Mouse (Mus musculus): ENCODE results near the gene Tbx19.

Tbx19 gene

GRCm38 (mm10) chr1:165119011-165119726 is 41.4 kb downstream of the Tbx19 start:
- in situ Hi-C loops (cut with MboI, MseI): loop anchor here (25.0 kb wide), 1 partner anchor 757 kb away; no protein-coding TSS in a partner anchor

DNA sequence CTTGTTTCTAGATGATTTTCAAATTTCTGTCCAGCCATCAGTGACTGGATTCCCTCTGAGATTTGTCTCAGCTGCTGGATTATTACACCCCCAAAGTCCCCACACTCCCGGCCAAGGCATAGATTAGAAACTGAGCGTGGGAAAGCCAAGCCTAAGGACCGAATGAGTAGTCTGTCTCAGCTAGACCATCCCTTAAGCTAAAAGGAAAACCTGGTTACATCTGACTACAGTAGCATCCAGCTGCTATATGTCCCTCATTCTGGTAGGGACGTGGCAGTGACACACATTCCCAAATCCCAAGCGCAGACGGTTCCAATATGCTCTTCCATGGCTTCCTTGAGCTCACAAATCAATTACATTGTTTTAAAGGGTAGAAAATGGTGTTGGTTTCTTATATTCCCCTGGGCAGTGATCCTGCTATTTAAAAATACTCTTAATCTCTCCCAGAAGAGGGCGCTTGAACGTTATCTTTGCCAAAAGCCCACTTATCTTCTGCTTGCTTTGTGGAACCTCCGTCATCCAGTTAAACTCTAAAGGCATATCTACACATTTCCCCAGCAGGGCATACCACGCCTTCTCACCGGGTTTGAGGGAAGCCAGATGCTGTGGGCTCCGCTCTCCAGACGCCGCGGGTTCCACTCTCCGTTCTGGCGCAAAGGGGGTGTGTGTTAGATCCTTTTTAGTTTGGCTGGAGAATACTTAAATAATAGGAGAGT is 46.0 kb downstream of the Tbx19 start:
- in situ Hi-C loops (cut with MboI, MseI): loop anchor here (25.0 kb wide), 1 partner anchor 752 kb away; no protein-coding TSS in a partner anchor

GRCm38 (mm10) chr1:165113700-165114099 is 46.9 kb downstream of the Tbx19 start:
- in situ Hi-C loops (cut with MboI, MseI): loop anchor here (25.0 kb wide), 1 partner anchor 751 kb away; no protein-coding TSS in a partner anchor

GRCm38 (mm10) chr1:165110659-165111058 is 49.9 kb downstream of the Tbx19 start:
- in situ Hi-C loops (cut with MboI, MseI): loop anchor here (25.0 kb wide), 1 partner anchor 748 kb away; no protein-coding TSS in a partner anchor

GRCm38 (mm10) chr1:165109135-165109534 is 51.4 kb downstream of the Tbx19 start:
- in situ Hi-C loops (cut with MboI, MseI): loop anchor here (25.0 kb wide), 1 partner anchor 747 kb away; no protein-coding TSS in a partner anchor

- in situ Hi-C loops (cut with MboI, MseI): loop anchor here (25.0 kb wide), 1 partner anchor 746 kb away; no protein-coding TSS in a partner anchor
Measured at GRCm38 (mm10) chr1:165108477-165108876, 52.1 kb downstream of the Tbx19 start.

GRCm38 (mm10) chr1:165106011-165106385 is 54.6 kb downstream of the Tbx19 start:
- in situ Hi-C loops (cut with MboI, MseI): loop anchor here (25.0 kb wide), 1 partner anchor 744 kb away; no protein-coding TSS in a partner anchor

GRCm38 (mm10) chr1:165105270-165106010 is 55.1 kb downstream of the Tbx19 start:
- in situ Hi-C loops (cut with MboI, MseI): loop anchor here (25.0 kb wide), 1 partner anchor 743 kb away; no protein-coding TSS in a partner anchor

DNA sequence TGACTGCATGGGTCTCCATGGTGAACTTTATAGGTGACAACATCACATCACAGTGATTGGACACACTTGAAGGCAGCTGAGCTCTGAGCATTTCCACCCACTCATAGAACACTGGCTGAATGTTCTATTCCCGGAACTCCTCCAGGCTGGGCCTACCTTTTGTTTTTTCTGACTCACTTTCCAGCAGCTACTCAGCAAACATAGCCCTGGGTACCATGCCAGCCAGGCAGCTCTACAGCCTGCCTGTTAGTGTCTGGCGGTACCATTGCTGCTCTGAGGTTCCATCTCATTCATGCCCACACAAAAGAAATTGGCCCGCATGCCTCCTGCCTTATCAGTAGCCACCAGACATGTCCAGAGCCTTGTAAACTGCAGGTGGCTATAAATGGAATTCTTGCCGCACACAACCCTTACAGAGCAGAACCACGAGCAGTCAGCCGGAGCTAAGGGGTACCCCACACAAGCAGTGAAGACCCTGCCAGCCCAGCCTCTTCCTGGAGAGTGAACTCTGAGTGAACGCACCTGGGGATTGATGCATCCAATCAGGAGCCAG is 55.8 kb downstream of the Tbx19 start:
- in situ Hi-C loops (cut with MboI, MseI): loop anchor here (25.0 kb wide), 1 partner anchor 742 kb away; no protein-coding TSS in a partner anchor

DNA sequence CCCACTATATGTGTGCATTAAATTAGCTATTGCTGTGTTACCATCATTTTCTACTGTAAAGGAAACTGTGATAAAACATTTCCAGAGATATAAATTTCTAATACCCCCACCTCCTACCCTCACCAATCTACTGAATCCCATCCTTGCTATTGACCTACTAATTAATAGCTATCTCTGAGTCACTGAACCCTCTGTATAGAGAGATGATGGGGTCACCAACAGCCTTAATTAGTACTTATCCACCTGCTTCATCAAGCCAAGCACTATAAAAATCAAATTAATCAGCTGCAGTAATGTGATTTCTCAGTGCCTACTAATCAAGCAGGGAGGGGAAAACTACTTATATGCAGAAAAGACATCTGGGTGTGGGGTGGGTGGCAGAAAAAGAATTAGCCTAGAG is 61.0 kb downstream of the Tbx19 start:
- in situ Hi-C loops (cut with MboI, MseI): no loop called here

DNA sequence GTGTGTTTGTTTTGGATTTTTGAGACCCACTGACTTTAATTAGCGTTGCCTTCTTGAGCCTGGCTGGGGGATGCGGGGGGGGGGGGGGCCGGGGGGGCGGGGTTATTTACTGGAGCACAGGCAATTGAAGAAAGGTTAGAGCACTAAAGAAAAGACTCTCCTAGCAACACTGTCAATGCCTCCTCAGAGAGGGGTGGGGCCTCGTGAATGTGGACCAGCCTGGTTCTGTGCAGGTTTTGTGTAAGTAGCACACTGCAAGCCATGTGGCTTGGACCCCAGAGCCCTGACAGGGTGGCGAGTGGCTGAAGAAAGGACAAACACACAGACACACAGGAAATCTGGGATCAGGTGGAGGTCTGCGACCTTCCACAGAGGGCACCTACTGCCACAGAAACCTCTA is 65.7 kb downstream of the Tbx19 start:
- in situ Hi-C loops (cut with MboI, MseI): no loop called here

DNA sequence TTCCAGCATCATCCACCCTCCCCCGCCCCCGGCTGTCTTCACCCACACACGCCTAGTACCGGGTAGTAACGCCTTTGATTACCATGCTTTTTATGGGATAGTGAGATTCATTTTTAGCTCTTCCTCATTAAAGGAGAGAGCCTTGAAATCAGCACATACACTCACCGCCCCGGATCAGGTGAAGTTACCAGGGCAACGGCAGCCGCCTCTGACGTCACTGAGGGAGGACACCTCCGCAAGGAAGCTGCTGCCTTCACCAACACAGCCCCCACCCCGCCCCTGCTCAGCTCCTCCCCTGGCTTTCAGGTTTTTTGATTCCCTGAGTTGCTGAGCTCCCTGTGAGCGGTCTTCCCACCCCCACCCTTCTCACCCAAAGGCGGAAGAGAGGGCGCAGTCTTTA is 68.9 kb downstream of the Tbx19 start:
- in situ Hi-C loops (cut with MboI, MseI): no loop called here

DNA sequence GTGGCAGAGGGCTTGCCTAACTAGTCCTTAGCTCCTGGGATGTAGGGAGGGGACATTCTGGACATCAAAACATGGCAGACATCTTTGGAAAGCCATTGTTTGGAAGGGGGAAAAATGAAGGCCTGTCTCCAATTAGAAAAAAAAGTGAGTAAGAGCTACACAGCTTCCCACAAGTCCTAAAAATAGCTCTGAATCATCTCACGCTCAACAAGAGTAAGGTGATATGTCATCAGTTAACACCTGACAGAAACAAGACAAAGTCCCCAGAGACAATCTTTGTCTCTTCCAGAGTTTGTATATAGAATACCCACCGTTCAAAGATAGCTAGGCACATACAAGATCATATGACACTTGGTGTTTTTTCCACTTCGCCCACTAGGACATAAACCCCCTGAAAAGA is 71.0 kb downstream of the Tbx19 start:
- in situ Hi-C loops (cut with MboI, MseI): no loop called here

Measured in T-helper 2 cell (primary cell).